Mouse (Mus musculus) right cerebral cortex, postnatal 25 days (tissue): ENCODE results near the gene Tmem108.
"Not testable (repeated sequence)": the region's sequence is repeated elsewhere in the genome, so short reads cannot be mapped to it uniquely, and the experiment has no call there.

Experiments used
- DNase-seq: peaks from one replicate; pipeline ENCODE4 v3.0.0; 2022

Gene Tmem108

GRCm38 (mm10) chr9:103678531-103679060 is 83.0 kb downstream of the Tmem108 start:
- no peak for DNase-seq

GRCm38 (mm10) chr9:103677811-103678210 is 83.8 kb downstream of the Tmem108 start:
- no peak for DNase-seq

DNA sequence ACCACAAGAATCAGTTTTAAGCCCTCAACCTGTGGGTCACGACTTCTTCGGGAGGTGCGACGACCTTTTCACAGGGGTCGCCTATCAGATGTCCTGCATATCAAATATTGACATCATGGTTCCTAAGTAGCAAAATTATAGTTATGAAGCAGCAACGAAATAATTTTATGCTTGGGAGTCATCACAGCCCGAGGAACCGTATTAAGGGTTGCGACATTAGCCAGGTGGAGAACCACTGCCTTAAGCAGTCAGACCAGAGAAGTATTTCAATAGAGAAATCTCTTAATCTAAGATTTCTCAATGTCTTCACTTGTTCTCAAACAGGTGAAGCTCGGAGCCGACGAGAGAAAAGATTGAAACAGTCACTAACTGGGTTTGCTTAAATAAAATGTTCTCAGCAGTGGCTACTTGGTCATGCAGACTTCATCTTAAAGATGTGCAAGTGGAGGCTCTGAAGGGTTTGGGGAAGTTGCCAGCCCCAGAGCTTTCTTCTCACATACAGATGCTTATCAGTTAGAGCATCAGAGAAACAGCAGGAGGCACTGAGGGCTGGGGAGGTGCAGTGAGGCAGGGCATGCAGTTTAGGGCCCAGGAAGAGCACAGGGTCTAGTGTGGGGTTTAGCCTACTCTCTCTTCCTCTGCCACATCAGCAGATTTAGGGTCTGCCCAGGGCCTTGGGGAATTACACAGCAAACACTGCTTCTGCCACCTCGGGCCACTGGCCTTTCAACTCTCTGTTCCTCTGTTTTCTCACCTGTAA is 85.7 kb downstream of the Tmem108 start:
- DNase-seq, result no peak

DNA sequence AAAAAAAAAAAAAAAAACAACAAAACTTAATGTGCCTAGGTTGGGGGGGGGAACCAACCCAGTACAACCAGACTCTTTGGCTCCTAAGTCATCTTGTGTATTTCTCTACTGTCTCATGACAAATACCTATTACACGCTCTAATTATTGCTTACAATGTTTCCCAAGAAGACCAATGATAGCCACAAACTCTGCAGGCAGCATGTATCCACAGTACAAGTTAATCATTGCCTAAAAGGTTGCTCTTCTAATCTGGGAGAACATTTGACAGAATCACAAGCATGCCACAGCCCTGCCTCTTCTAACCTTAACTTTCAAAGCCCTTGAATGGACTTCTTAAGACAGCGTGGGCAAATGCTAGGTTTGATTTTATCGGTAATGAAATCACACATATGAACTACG is 88.8 kb downstream of the Tmem108 start:
- no peak for DNase-seq

- DNase-seq, result not testable (repeated sequence)
Measured at GRCm38 (mm10) chr9:103670592-103671113, 91.0 kb downstream of the Tmem108 start.

DNA sequence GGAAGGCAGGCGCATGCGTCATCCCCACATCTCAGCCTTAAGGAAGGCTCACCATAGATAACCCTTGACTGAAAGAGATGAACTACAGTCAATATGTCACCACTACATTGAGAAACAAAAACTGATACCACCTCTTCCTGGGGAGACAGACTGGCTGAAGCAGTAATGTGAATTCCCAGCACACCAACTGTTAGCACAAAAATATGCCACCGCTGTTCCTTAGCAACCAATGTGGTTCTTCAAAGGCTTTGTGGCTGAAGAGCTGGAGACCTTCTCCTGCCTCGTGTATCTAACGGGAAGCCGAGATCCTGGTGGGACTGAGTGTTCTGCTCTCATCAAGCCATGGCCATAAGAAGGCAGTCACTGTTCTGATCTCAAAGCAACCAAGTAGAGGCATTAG is 92.8 kb downstream of the Tmem108 start:
- no peak for DNase-seq

DNA sequence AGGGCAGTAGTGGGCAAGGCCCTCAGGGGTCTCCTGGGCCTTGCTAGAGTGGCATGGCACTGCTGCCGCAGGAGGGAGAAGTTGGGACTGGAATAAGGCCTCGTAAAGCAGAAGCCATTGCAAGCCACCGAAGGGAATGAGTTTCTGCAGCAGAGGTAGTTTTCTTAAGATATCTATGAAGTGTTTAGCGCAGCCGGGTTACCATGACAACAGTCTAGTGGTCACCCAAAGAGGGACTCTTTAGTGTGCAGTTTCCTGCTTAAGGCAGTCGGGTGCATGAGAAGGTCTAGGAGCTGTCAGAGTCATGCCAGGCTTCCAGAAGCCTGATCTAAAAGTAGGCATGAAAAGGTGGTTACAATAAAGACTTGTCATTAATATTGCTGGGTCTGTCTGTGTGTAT is 95.8 kb downstream of the Tmem108 start:
- DNase-seq, result no peak

DNA sequence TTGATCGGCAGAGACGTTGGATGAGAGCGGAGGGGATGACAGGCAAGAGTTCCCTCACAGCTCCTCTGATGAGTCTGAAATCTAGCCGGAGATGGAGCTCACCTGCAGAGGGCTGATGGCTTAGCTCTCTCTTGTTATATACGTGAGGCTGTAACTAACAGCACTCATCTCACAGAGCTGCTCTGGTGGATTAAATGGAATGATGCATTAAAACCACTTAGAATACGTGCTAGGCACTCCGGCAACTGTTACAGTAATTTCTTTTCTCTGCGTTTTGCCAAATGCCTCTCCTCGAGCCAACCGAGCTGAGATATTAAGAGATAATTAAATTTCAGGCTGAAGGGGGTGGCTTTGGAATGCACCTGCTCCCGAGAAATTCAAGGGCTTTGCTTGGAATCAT is 97.5 kb downstream of the Tmem108 start:
- DNase-seq, result no peak

DNA sequence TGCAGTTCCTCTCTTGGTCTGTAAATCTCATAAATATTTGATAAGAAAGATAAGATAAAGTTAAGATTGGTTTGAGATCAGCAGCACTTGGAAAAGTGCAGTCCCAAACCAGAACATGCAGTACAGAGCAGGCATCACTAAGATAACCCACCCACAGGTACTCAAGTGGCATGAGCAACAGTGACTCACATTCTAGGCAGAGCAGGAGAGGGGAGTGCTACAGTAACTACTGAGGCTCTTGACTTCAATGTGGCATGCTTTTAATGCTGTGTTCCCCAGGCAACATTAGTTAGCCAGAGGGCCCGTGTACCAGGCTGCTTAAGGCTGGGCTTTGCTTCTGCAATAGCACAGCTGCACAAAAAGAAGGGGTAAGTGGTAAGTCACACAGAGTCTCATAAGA is 99.8 kb downstream of the Tmem108 start:
- no peak for DNase-seq

GRCm38 (mm10) chr9:103657981-103658380 is 103.7 kb downstream of the Tmem108 start:
- DNase-seq, result no peak

DNA sequence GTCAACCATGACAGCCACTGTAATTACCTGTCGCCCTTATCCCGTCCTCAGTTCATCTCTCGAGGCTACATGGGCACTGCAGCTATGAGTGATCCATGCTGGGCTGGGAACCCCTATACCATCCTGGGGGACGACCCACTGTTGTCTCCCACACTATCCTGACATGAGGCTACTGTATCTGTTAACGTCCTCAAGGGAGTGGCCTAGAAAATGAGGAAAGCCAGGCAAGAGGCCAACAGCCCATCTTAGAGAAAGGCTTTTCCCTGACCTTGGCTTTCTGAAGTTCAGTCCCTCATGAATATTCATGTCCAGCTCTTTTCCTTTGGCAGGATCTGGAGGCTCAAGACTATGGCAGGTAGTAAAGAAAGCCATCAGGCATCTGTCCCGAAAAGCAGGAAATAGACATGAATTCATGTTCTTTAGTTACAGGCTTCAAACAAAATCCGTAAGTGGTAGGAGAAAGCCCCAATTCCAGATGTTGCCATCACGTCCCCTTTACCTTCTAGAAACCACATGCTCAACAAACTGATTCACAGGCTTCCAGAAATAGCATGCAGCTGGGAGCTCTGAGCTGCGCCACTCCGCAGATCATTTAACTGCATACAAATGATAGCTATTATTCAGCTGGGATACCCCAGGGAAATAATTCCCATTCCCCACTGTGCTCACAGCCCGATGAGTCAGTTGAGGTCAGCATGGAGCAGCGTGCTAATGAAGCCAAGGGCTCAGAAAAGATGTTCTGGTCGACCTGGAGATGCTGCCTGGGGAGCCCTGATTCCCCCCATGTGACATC is 104.3 kb downstream of the Tmem108 start:
- DNase-seq, result no peak

GRCm38 (mm10) chr9:103653995-103654587 is 107.5 kb downstream of the Tmem108 start:
- DNase-seq, result no peak

GRCm38 (mm10) chr9:103652127-103652882 is 109.3 kb downstream of the Tmem108 start:
- peak; percentile 34 for DNase-seq

GRCm38 (mm10) chr9:103646605-103647004 is 115.0 kb downstream of the Tmem108 start:
- DNase-seq, result no peak

DNA sequence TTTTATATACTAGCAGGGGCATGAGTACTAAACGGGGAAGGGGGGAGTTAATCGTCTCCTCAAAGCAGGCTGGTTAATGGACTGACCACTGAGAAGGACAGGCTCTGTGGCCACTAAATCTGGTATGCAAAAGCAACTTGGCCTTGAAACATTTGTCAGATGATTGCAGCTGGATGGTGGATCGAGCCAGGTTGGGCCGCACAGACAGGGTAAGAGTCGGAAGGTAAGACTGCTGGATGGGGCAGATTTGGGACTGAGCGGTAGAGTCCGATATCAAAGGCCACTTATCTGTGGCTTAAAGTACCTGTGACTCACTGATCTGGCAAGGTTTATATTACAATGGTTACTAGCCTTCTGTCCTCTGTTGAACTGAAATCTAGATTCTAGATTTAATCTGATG is 115.9 kb downstream of the Tmem108 start:
- DNase-seq, result no peak

DNA sequence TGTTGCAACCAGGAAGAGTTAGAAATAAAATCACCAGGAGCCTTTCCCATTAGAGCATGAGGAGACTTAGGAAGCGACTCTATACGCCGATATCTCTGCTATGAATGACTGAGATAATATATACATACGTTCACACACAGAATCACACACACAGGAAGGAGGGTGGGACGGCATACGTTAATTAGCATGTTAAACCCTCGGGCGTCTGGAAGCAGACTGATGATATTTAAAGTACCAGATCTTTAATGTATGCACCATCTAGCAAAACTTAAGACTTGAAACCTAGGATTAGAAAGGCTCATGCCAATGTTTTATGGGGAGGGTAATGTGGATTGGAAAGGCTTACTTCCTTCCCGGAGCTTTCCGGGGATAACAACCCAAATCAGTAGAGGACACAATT is 119.3 kb downstream of the Tmem108 start:
- DNase-seq, result no peak

DNA sequence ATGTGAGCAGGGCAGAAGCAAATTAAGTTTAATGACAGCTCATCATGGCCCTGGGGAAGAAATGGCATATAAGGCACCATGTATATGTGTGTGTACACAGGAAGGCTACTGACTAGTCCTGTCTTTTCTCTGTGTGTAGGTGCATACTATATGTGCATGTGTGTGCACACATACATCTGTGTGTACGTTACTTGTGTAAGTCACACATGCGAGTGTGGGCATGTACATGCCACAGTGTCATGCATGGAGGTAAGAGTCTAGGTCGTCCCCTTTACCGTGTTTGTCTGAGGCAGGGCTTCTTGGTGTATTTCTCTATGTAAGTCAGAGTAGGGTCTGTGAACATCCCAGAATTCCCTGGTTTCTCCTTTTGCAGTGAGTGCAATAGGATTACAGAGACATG is 120.3 kb downstream of the Tmem108 start:
- no peak for DNase-seq

- DNase-seq, result no peak
Measured at GRCm38 (mm10) chr9:103639413-103639812, 122.2 kb downstream of the Tmem108 start.

DNA sequence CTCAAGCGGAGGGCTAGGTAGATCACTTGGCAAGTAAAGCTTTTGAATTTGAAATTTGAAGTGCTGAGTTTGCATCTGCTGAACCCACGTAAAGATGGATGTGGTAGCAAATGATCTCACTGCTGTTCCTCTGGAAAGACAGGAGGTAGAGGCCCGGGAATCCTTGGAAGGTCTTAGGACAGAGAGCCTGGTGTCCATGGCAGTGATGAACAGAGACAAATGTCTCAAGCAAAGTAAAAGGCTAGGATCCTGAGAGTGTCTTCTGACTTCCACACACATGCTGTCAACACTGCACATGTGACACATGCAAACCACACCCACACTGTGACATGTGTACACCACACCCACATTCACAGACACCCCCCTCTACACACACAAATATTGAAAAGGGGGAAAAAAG is 124.2 kb downstream of the Tmem108 start:
- no peak for DNase-seq

DNA sequence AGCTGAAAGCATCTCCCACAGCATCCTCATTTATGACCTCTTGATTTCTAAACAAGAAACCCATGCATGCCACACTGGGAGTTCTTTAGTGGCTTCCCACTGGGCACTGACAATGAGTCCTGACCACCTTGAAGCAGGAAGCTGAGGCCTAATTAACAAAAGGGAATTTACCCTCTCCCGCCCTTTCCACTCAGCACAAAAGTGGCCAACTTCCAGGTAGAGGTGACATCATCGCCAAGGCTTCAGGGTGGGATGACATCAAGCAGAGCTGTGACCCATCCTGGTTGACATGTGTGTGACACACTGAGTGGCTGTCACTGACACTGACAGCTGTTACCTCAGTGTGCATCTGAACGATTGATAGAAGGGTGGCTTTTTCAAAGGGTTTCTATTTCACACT is 124.8 kb downstream of the Tmem108 start:
- DNase-seq, result no peak

DNA sequence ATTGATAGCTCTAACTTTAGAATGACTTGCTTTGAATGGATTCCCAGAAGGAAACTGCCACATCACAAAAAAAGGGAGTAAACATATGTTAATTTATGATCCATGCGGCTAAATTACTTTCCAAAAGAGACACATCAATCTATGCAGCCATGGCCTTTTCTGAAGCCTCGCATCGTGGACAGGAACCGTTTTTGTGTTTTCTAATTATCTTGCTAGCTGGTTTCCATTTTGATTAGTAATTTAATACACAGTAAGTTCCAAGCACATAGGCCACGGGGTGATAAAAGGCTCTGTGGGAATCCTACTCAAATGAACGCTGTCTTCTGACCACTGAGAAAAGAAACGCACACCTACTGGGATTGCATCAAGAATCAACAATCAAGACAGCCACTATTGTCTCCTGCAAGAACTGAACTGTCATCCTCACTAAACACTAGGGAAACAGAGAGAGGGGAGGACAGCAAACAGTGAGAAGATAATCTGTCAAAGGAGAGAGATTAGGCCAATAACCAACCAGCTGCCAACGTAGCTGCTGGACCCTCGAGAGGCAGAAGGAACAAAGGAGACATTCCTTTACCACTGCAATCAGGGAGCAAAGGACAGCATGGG is 132.7 kb downstream of the Tmem108 start:
- no peak for DNase-seq

GRCm38 (mm10) chr9:103627404-103627900 is 134.2 kb downstream of the Tmem108 start:
- no peak for DNase-seq
